Mouse (Mus musculus): ENCODE measurements at regions not wholly inside any gene's neighbourhood (a gene's known extent, or its start where the extent isn't known, plus 50 kb on each side); places are given as distances from the start of the nearest gene placed in this dataset.
A peak's percentile ranks its signal among the peaks of the same experiment; 100 is the strongest.

- H3K27me3 ChIP-seq (ENCODE audit: insufficient read depth, low read length): no peaks in the 10 kb centered on the region
- no peak overlapping the region for H3K27ac ChIP-seq
- no peaks in the 10 kb centered on the region for H3K9me3 ChIP-seq (replicated peaks; ENCODE audit: low read length)
- no peak overlapping the region for H3K9ac ChIP-seq (ENCODE audit: low read depth, low read length)
- no peak overlapping the region for H3K4me3 ChIP-seq (replicated peaks; ENCODE audit: low read depth, low read length)
- no peak for TF ChIP-seq CTCF (IDR thresholded peaks at IDR 0.05; ENCODE audit: low read depth)
- no peak overlapping the region for H3K4me2 ChIP-seq (ENCODE audit: low read length)
- no peaks in the 10 kb centered on the region for H3K36me3 ChIP-seq (ENCODE audit: insufficient read depth, low read length)
- ATAC-seq (replicated peaks; ENCODE audit: low FRiP score, low read depth) (no peak), DNase-seq (ENCODE audit: low spot score) (no peak)
- WGBS: 91% methylated on average over 8 of the region's 8 CpGs
- H3K4me1 ChIP-seq (replicated peaks; ENCODE audit: insufficient read depth, low read length): no peaks in the 10 kb centered on the region
These were observed 114.4 kb upstream of the Tmem45b start for GRCm38 (mm10) chr9:31578506-31579173.

GRCm38 (mm10) chr9:31577066-31577465, 112.8 kb upstream of the Tmem45b start:
- ATAC-seq (replicated peaks; ENCODE audit: low FRiP score, low read depth) (no peak), DNase-seq (ENCODE audit: low spot score) (peak; percentile 58)
- TF ChIP-seq CTCF (IDR thresholded peaks at IDR 0.05; ENCODE audit: low read depth): peak; percentile 47
- no peak overlapping the region for H3K27ac ChIP-seq
- H3K9me3 ChIP-seq (replicated peaks; ENCODE audit: low read length): no peaks in the 10 kb centered on the region
- H3K9ac ChIP-seq (ENCODE audit: low read depth, low read length): no peak overlapping the region
- no peaks in the 10 kb centered on the region for H3K36me3 ChIP-seq (ENCODE audit: insufficient read depth, low read length)
- no peak overlapping the region for H3K4me2 ChIP-seq (ENCODE audit: low read length)
- H3K4me1 ChIP-seq (replicated peaks; ENCODE audit: insufficient read depth, low read length): no peaks in the 10 kb centered on the region
- H3K27me3 ChIP-seq (ENCODE audit: insufficient read depth, low read length): no peaks in the 10 kb centered on the region
- H3K4me3 ChIP-seq (replicated peaks; ENCODE audit: low read depth, low read length): no peak overlapping the region
- WGBS: 51% methylated on average over 7 of the region's 7 CpGs

- Histone ChIP-seq H3K4me1 (replicated peaks; ENCODE audit: insufficient read depth, low read length) (no peaks in the 10 kb centered on the region), H3K36me3 (ENCODE audit: insufficient read depth, low read length) (no peaks in the 10 kb centered on the region), H3K27ac (no peak overlapping the region), H3K9ac (ENCODE audit: low read depth, low read length) (no peak overlapping the region), H3K4me3 (replicated peaks; ENCODE audit: low read depth, low read length) (no peak overlapping the region), H3K9me3 (replicated peaks; ENCODE audit: low read length) (no peaks in the 10 kb centered on the region), H3K4me2 (ENCODE audit: low read length) (no peak overlapping the region), H3K27me3 (ENCODE audit: insufficient read depth, low read length) (no peaks in the 10 kb centered on the region)
- WGBS: 70% methylated on average over 10 of the region's 10 CpGs
- no peak for ATAC-seq (replicated peaks; ENCODE audit: low FRiP score, low read depth)
- no peak for TF ChIP-seq CTCF (IDR thresholded peaks at IDR 0.05; ENCODE audit: low read depth)
- no peak for DNase-seq (ENCODE audit: low spot score)
These were observed 102.8 kb upstream of the Tmem45b start for GRCm38 (mm10) chr9:31567029-31567428.

- 75% methylated on average over 31 of the region's 31 CpGs for WGBS
- Histone ChIP-seq H3K9me3 (replicated peaks; ENCODE audit: low read length) (no peaks in the 10 kb centered on the region), H3K27me3 (ENCODE audit: insufficient read depth, low read length) (no peaks in the 10 kb centered on the region), H3K4me2 (ENCODE audit: low read length) (no peak overlapping the region), H3K4me1 (replicated peaks; ENCODE audit: insufficient read depth, low read length) (no peaks in the 10 kb centered on the region), H3K4me3 (replicated peaks; ENCODE audit: low read depth, low read length) (no peak overlapping the region), H3K27ac (no peak overlapping the region), H3K36me3 (ENCODE audit: insufficient read depth, low read length) (no peaks in the 10 kb centered on the region), H3K9ac (ENCODE audit: low read depth, low read length) (no peak overlapping the region)
- no peak for TF ChIP-seq CTCF (IDR thresholded peaks at IDR 0.05; ENCODE audit: low read depth)
- ATAC-seq (replicated peaks; ENCODE audit: low FRiP score, low read depth): no peak
- no peak for DNase-seq (ENCODE audit: low spot score)
These were observed 102.2 kb upstream of the Tmem45b start for GRCm38 (mm10) chr9:31566257-31567007.

- no peak for TF ChIP-seq CTCF (IDR thresholded peaks at IDR 0.05; ENCODE audit: low read depth)
- no peaks in the 10 kb centered on the region for H3K36me3 ChIP-seq (ENCODE audit: insufficient read depth, low read length)
- no peak overlapping the region for H3K9ac ChIP-seq (ENCODE audit: low read depth, low read length)
- ATAC-seq (replicated peaks; ENCODE audit: low FRiP score, low read depth) (no peak), DNase-seq (ENCODE audit: low spot score) (peak; percentile 32)
- WGBS: 55% methylated on average over 12 of the region's 12 CpGs
- H3K9me3 ChIP-seq (replicated peaks; ENCODE audit: low read length): no peaks in the 10 kb centered on the region
- H3K4me2 ChIP-seq (ENCODE audit: low read length): no peak overlapping the region
- 0 out of 2 replicates have a peak, but pooled peaks cover 6% of the 10 kb centered on the region for H3K27me3 ChIP-seq (ENCODE audit: insufficient read depth, low read length)
- no peaks in the 10 kb centered on the region for H3K4me1 ChIP-seq (replicated peaks; ENCODE audit: insufficient read depth, low read length)
- H3K4me3 ChIP-seq (replicated peaks; ENCODE audit: low read depth, low read length): no peak overlapping the region
- no peak overlapping the region for H3K27ac ChIP-seq
These were observed 100.9 kb upstream of the Tmem45b start for GRCm38 (mm10) chr9:31564996-31565773.

- H3K9me3 ChIP-seq (replicated peaks; ENCODE audit: low read length): no peaks in the 10 kb centered on the region
- H3K4me3 ChIP-seq (replicated peaks; ENCODE audit: low read depth, low read length): no peak overlapping the region
- ATAC-seq (replicated peaks; ENCODE audit: low FRiP score, low read depth) (no peak), DNase-seq (ENCODE audit: low spot score) (no peak)
- no peak overlapping the region for H3K9ac ChIP-seq (ENCODE audit: low read depth, low read length)
- H3K4me2 ChIP-seq (ENCODE audit: low read length): no peak overlapping the region
- no peaks in the 10 kb centered on the region for H3K4me1 ChIP-seq (replicated peaks; ENCODE audit: insufficient read depth, low read length)
- H3K27me3 ChIP-seq (ENCODE audit: insufficient read depth, low read length): 0 out of 2 replicates have a peak, but pooled peaks cover 6% of the 10 kb centered on the region
- WGBS: 91% methylated on average over 8 of the region's 8 CpGs
- no peaks in the 10 kb centered on the region for H3K36me3 ChIP-seq (ENCODE audit: insufficient read depth, low read length)
- no peak overlapping the region for H3K27ac ChIP-seq
- no peak for TF ChIP-seq CTCF (IDR thresholded peaks at IDR 0.05; ENCODE audit: low read depth)
These were observed 99.3 kb upstream of the Tmem45b start for GRCm38 (mm10) chr9:31563541-31563940.

All from kidney, postnatal 0 days (tissue).